Mouse (Mus musculus): ENCODE data around the gene Irf6. TPM values are rescaled to one million over a fixed set of nuclear protein-coding genes. Genes with fewer than 3 reads are reported as not detected.

Irf6 gene
- total RNA-seq, 2 experiments from 2014 or later: 1.8 to 2.8 TPM

DNA sequence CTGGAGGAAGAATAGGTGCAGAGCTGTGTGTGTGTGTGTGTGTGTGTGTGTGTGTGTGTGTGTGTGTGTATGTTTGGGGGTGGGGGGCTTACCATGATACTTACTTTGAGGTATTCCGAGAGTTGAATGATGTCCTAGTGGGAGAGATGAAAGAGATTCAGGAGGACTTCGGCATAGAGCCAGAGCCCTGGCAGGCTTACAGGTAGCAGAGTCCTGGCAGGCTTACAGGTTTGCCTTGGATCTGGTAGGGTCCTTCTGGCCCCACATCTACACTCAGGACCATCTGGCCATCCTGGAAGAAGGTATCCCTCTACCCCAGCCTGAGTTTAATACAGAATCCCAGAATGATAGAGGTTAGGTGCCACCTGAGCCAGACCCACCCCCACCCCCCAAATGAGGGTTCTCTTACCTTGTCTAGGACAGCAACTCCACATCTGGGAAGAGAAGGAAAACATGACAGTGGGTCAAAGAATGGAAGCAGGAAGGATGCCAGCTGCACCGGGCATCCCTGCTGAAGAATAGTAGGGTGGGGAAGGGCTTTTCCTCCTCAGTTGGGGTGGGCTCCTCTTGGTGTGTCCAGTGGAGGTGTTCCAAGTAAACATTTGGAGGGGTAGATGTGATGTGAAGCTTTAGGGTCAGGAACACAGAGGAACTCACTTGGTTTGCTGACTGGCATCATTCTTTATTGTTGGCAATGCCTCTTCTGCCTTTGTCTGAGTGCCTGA lies 41.7 kb downstream of the Irf6 start:
- intact Hi-C loops (cut with DNase I): no loop called here

DNA sequence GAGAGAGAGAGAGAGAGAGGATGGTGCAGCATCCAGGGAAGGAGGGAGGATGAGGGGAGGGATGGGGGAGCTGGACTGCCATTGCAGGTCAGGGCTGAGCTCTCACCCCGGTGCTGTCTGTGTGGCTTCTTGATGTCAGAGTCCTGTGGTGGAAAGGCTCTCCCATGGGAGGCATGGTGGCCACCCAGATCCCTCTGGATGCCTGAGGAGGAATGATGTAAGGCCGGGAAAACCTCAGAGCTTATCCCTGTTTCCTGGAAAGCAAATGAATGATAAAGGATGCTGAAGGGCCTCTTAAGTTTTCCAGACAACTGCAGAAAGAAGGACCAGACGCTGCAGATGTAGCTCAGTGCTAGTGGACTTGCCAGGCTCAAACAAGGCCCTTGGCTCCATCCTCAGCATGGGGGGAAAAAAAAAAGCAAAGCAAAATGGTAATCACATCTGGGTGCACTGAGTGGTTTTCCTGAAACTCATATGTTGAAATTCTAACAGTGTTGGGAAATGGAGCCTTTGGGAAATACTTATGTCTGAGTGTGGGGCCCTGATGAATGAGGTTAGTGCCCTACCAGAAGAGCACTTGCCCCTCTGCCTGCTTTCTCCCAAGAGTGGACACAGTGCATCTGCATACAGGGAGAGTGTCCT lies 42.4 kb downstream of the Irf6 start:
- intact Hi-C loops (cut with DNase I): no loop called here
- DNase-seq (ENCODE audit: extremely low spot score in 1 of 2, low spot score in 2 of 2): no peak

More for the DNA sequence above, 41.7 kb downstream of the Irf6 start:
- DNase-seq (ENCODE audit: extremely low spot score in 1 of 2, low spot score in 2 of 2): no peak

DNA sequence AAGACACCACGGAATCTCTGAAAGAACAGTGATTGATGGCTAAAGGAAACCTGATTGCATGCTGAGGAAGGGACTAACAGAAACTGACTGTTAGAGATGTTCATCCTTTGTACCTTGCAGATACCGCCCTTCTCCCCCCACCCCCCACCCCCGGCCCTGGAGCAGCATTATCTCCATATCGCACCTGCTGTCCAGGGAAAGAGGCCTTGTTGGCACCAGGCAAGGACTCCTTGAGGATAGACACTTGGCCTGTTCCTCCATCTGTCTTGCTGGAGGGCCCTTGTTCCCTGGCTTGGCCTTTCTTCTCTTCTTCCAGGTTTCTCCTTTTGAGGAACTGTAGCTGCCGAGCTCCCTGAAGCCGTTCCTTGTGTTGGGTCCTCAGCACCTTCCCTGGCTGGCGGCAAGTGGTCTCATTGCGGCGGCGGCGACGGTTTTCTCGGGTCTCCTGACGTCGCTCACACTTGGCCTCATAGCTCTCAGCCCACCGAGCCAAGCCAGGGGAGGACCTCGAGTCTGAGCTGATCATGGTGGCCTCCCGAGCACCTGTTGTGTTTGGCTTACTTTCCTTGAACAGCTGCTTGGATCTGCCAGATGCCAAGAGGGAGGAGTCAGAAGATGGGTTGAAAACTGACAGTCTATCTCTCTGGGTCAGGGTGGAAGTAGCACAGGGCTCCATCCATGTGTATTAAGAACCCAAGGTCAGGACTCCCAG lies 44.7 kb downstream of the Irf6 start:
- intact Hi-C loops (cut with DNase I): no loop called here

DNA sequence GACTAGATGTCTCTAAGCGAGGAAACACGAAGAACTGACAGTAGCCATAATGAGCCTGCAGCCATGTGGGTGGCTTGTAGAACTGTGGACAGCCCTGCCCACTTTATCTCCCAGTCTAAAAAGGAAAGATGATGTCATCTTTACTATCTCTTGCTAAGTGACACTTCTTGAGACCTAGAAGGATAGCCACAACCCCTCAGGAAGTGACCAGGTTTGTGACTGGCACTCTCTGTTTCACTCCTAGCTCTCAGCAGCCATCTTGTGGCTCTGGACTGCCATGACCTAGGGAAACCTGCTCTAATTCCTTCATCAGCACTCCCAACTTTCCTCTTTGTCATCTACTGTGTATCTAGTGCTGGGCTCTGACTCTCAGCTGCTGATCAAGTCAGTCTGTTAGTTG lies 45.4 kb downstream of the Irf6 start:
- no peak for DNase-seq (ENCODE audit: extremely low spot score in 1 of 2, low spot score in 2 of 2)
- intact Hi-C loops (cut with DNase I): no loop called here

More for the DNA sequence above, 44.7 kb downstream of the Irf6 start:
- DNase-seq (ENCODE audit: extremely low spot score in 1 of 2, low spot score in 2 of 2): no peak

GRCm38 (mm10) chr1:193200640-193201382 lies 47.9 kb downstream of the Irf6 start:
- DNase-seq (ENCODE audit: extremely low spot score in 1 of 2, low spot score in 2 of 2): no peak
- intact Hi-C loops (cut with DNase I): no loop called here

- peak in 1 of 2 experiments; percentile 27 for DNase-seq (ENCODE audit: extremely low spot score in 1 of 2, low spot score in 2 of 2)
- intact Hi-C loops (cut with DNase I): no loop called here
These were observed 48.5 kb downstream of the Irf6 start, which contains the start of gene Traf3ip3 for GRCm38 (mm10) chr1:193201383-193201778. Traf3ip3 (minus strand) TSS chr1:193201703.

DNA sequence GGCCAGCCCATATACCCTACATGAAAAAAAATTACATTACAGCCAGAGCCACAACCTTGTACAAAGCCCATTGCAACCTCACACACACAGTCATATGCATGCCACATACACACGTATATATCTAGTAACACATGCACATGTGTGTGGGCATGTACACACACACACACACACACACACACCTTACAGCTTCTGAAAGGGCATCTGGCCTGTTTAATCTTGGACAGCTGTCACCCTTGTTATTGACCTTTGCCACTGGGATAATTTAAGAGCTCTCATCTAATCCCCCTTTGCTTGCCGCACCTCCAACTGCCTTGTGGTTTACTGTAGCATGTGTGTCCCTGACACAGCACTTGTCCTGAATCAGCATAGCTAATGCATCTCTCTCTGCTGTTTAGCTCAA lies 50.9 kb downstream of the Irf6 start:
- DNase-seq (ENCODE audit: extremely low spot score in 1 of 2, low spot score in 2 of 2): no peak
- intact Hi-C loops (cut with DNase I): no loop called here

- intact Hi-C loops (cut with DNase I): loop anchor here (5.0 kb wide), 2 partner anchors 162 to 177 kb away; no protein-coding TSS in a partner anchor
- no peak for DNase-seq (ENCODE audit: extremely low spot score in 1 of 2, low spot score in 2 of 2)
These were observed 52.5 kb downstream of the Irf6 start for GRCm38 (mm10) chr1:193205431-193205830.

DNA sequence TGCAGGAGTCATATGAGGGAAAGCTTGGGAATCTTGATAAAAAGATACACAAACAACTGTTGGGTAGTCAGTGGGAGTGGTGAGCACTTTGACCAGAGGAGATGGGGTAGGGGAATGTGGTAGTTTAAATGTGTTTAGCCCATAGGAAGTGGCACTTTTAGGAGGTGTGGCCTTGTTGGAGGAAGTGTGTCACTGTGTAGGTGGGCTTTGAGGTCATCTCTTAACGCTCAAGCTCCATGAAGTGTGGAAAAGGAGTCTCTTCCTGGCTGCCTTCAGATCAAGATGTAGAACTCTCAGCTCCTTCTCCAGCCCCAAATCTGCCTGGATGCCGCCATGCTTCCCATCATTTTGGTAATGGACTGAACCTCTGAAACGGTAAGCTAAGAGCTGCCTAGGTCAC lies 54.6 kb downstream of the Irf6 start, which contains the start of gene Lamb3:
Gene Lamb3 (plus strand): TSS at position 197 of the 400 bp plus-strand sequence.
- DNase-seq (ENCODE audit: extremely low spot score in 1 of 2, low spot score in 2 of 2): no peak
- intact Hi-C loops (cut with DNase I): loop anchor here (5.0 kb wide), 2 partner anchors 160 to 175 kb away; no protein-coding TSS in a partner anchor

GRCm38 (mm10) chr1:193208178-193208577 lies 55.3 kb downstream of the Irf6 start:
- peak; percentile 41 to 64 for DNase-seq (ENCODE audit: extremely low spot score in 1 of 2, low spot score in 2 of 2)
- intact Hi-C loops (cut with DNase I): loop anchor here (2.0 to 5.0 kb wide), 3 partner anchors 47 to 174 kb away; no protein-coding TSS in a partner anchor

DNA sequence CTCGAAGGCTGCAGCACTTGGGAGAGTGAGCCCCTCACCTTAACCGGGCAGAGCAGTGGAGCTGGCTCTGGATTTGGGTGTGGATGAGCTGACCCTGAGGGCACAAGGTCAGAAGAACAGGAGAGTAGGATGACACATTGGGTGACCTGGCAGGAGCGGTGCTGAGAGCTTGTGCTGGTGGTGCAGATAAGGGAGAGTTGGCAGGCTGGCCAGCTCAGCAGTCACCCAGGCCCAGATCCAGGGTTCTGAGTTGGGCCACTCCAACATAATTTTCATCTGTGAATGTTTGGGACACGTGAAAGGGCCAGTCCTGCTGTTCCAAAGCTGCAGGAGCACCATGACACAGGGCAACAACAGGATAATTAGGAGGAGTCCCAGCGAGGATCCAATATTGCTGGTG lies 58.5 kb downstream of the Irf6 start:
- DNase-seq (ENCODE audit: extremely low spot score in 1 of 2, low spot score in 2 of 2): no peak
- intact Hi-C loops (cut with DNase I): no loop called here

GRCm38 (mm10) chr1:193214053-193214452 lies 61.1 kb downstream of the Irf6 start:
- no peak for DNase-seq (ENCODE audit: extremely low spot score in 1 of 2, low spot score in 2 of 2)
- intact Hi-C loops (cut with DNase I): no loop called here

- intact Hi-C loops (cut with DNase I): no loop called here
- no peak for DNase-seq (ENCODE audit: extremely low spot score in 1 of 2, low spot score in 2 of 2)
These were observed 63.1 kb downstream of the Irf6 start for GRCm38 (mm10) chr1:193216000-193216399.

GRCm38 (mm10) chr1:193220408-193220807 lies 67.5 kb downstream of the Irf6 start:
- intact Hi-C loops (cut with DNase I): no loop called here

More at GRCm38 (mm10) chr1:193220408-193220807, 67.5 kb downstream of the Irf6 start:
- no peak for DNase-seq (ENCODE audit: extremely low spot score in 1 of 2, low spot score in 2 of 2)

Other genes starting within 250 kb of the Irf6 start
- 10 to 100 TPM; 23.4 to 24.2 TPM for gene Syt14, start 117.3 kb upstream of the Irf6 start, total RNA-seq (2021)
- 10 to 100 TPM; 15.0 to 17.8 TPM for gene Diexf, start 22.8 kb upstream of the Irf6 start, total RNA-seq (2021)
- 1 to 10 TPM; 4.6 to 5.4 TPM for gene A130010J15Rik, start 14.9 kb downstream of the Irf6 start, total RNA-seq (2021)
- gene Traf3ip3, start 48.6 kb downstream of the Irf6 start, total RNA-seq (2021): 1 to 10 TPM; 1.8 to 3.0 TPM
- gene Lamb3, start 54.6 kb downstream of the Irf6 start, total RNA-seq (2021): 1 to 10 TPM; 1.4 to 2.1 TPM
- 10 to 100 TPM; 15.6 to 16.5 TPM for gene Hsd11b1, start 111.0 kb downstream of the Irf6 start, total RNA-seq (2021)
- 1 to 10 TPM; 4.7 to 6.2 TPM for gene G0s2, start 120.1 kb downstream of the Irf6 start, total RNA-seq (2021)
- gene Camk1g, start 217.2 kb downstream of the Irf6 start, total RNA-seq (2021): 10 to 100 TPM; 38.9 TPM